Mouse (Mus musculus) E14TG2a.4 (cell line): ENCODE results near the gene Gm3043.
"Not testable (repeated sequence)": the region's sequence is repeated elsewhere in the genome, so short reads cannot be mapped to it uniquely, and the experiment has no call there.

ENCODE experiments used
- H3K27me3 ChIP-seq: 2 replicates; pipeline ENCODE4 v1.6.1; 2014; ENCODE audit warnings: low read length, control low read depth; ENCODE audit not compliant: insufficient read depth
- H3K36me3 ChIP-seq: 2 replicates; pipeline ENCODE4 v1.6.1; 2014; ENCODE audit warnings: low read length, control low read depth; ENCODE audit not compliant: insufficient read depth
- H3K4me1 ChIP-seq: replicated peaks from 2 replicates; pipeline ENCODE4 v1.6.1; 2014; ENCODE audit warnings: low read depth, low read length, control low read depth
- H3K4me3 ChIP-seq: replicated peaks from 2 replicates; pipeline ENCODE4 v1.5.1; 2014; ENCODE audit warnings: mild to moderate bottlenecking, low read length
- H3K9me3 ChIP-seq: 2 replicates; pipeline ENCODE4 v1.6.1; 2014; ENCODE audit warnings: low read length, control low read depth

Gene Gm3043

DNA sequence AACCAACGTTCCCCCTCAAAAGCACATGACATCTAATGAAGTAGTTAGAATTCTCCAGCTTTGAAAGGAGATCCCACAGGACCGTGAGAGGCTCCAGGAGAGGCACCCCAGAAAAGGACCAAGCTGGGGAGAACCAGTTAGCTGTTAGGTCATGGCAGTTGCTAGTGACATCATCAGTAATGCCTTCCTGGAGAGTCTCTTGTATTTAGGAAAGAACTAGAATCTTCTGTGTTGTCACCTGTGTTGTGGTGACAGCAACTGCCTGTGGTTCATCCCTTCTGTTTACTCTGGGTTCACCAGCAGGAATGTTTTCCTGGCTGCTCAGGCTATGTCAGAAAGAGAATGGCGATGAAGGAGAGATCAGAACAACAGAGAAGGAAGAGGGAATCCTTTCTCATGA lies at the start of gene Gm3043:
Gene Gm3043, plus strand, starts transcription at position 301 of the 400 bp plus-strand sequence.
- H3K9me3 ChIP-seq, H3K4me3 ChIP-seq, H3K36me3 ChIP-seq, H3K4me1 ChIP-seq, H3K27me3 ChIP-seq: not testable (repeated sequence)

- H3K4me1 ChIP-seq, H3K27me3 ChIP-seq, H3K36me3 ChIP-seq, H3K9me3 ChIP-seq, H3K4me3 ChIP-seq: not testable (repeated sequence)
These were observed 36.9 kb upstream of the Gm3043 start, which contains the start of gene Gm3020 for GRCm38 (mm10) chr14:3651730-3652129. Gene Gm3020, plus strand, starts transcription at chr14:3652030.
